Mouse (Mus musculus): ENCODE measurements at regions not wholly inside any gene's neighbourhood (a gene's known extent, or its start where the extent isn't known, plus 50 kb on each side); places are given as distances from the start of the nearest gene placed in this dataset.

DNA sequence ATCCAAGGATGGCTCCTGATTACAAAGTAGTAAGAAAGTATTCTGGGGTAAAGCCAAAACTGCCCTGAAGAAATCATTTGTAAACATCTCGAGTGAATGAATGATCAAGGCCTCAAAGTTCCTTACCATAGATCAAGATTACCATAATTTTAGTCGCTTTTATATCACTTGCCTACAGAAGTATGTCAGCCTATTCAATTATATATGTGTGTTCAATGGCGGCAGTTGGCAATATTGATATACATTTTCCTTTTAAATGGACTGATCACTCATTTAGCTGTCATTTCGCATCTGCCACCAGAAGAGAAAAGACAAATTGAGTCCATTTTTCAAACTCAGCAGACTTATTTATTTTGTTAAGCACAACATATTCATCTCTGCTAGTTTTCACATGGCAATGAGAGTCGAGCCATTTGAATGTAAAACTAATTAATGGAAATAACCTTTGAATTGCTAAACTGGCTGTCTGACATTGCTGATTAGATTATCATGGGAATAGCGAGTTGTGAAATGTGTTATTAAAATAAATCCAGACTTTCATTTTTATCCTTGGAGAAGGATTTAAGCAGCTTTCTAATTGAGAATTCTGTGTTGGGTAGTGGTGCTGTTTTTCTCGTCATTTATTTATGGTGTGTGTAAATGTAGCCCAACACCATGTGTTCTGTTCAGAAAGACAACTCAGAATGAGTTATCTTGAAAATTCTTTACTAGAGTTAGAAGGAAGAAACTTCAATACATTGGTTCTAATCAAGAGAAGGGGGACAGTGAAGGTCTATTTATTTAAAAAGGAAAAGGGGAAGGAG, 350.6 kb upstream of the Clec14a start:
- Histone ChIP-seq H3K36me3 (ENCODE audit: control insufficient read depth, insufficient read depth, low read length) (no peaks in the 10 kb centered on the region), H3K9me3 (ENCODE audit: control insufficient read depth, low read length) (no peaks in the 10 kb centered on the region), H3K4me3 (ENCODE audit: low read depth, low read length) (no peak overlapping the region), H3K4me2 (no peak overlapping the region), H3K27me3 (replicated peaks; ENCODE audit: control insufficient read depth, insufficient read depth, low read length) (no peaks in the 10 kb centered on the region), H3K4me1 (replicated peaks; ENCODE audit: control insufficient read depth, insufficient read depth, low read length) (no peaks in the 10 kb centered on the region), H3K27ac (ENCODE audit: low read depth, low read length) (no peak overlapping the region), H3K9ac (ENCODE audit: low read depth, low read length) (no peak overlapping the region)
- 76% methylated on average over 7 of the region's 7 CpGs for WGBS
- no peak for ATAC-seq (replicated peaks; ENCODE audit: low FRiP score)
- no peak for DNase-seq (ENCODE audit: low spot score)

DNA sequence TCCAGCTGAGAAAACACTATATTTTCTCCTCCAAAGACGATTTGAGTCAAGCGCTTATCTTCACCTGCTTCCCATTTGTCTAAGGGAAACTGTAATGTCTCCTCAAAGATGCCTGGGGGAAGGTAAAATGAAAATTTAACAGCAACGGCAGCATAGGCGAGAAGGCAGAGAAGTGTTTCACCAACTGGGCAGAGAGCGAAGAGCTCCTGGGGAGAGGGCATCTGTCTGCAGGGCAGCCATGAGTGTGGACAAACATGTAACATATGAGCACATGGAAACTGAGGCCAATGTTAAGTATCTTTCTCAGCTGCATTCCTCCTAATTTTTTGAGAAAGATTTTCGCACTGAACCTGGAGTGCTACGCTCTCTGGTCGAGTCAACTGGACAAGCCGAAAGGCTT, 325.7 kb upstream of the Clec14a start:
- no peak overlapping the region for H3K4me3 ChIP-seq (ENCODE audit: low read depth, low read length)
- WGBS: 86% methylated on average over 9 of the region's 9 CpGs
- DNase-seq (ENCODE audit: low spot score): no peak
- ATAC-seq (replicated peaks; ENCODE audit: low FRiP score): no peak
- H3K4me1 ChIP-seq (replicated peaks; ENCODE audit: control insufficient read depth, insufficient read depth, low read length): no peaks in the 10 kb centered on the region
- H3K27ac ChIP-seq (ENCODE audit: low read depth, low read length): no peak overlapping the region
- H3K36me3 ChIP-seq (ENCODE audit: control insufficient read depth, insufficient read depth, low read length): no peaks in the 10 kb centered on the region
- no peak overlapping the region for H3K4me2 ChIP-seq
- no peak overlapping the region for H3K9ac ChIP-seq (ENCODE audit: low read depth, low read length)
- no peaks in the 10 kb centered on the region for H3K9me3 ChIP-seq (ENCODE audit: control insufficient read depth, low read length)
- no peaks in the 10 kb centered on the region for H3K27me3 ChIP-seq (replicated peaks; ENCODE audit: control insufficient read depth, insufficient read depth, low read length)

DNA sequence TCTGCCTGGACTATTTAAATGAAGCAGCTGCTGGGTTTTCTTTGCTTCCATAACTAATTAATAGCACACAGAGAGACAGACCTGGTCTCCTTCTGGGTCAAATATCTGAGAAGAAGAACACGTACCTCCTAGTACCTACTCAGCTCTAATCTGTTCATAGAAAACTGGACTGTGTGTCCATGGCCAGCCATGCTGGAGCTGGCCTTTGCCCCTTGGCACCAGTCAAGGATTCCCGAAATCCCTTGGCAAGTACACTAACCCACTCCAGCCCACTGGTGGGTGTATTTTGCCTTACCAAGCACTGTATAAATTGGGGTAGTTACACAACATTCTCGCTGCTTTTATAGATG, 322.4 kb upstream of the Clec14a start:
- ATAC-seq (replicated peaks; ENCODE audit: low FRiP score): no peak
- no peak overlapping the region for H3K4me2 ChIP-seq
- no peaks in the 10 kb centered on the region for H3K4me1 ChIP-seq (replicated peaks; ENCODE audit: control insufficient read depth, insufficient read depth, low read length)
- 77% methylated on average over 3 of the region's 3 CpGs for WGBS
- DNase-seq (ENCODE audit: low spot score): no peak
- no peak overlapping the region for H3K4me3 ChIP-seq (ENCODE audit: low read depth, low read length)
- no peak overlapping the region for H3K27ac ChIP-seq (ENCODE audit: low read depth, low read length)
- no peaks in the 10 kb centered on the region for H3K27me3 ChIP-seq (replicated peaks; ENCODE audit: control insufficient read depth, insufficient read depth, low read length)
- H3K36me3 ChIP-seq (ENCODE audit: control insufficient read depth, insufficient read depth, low read length): no peaks in the 10 kb centered on the region
- H3K9me3 ChIP-seq (ENCODE audit: control insufficient read depth, low read length): no peaks in the 10 kb centered on the region
- no peak overlapping the region for H3K9ac ChIP-seq (ENCODE audit: low read depth, low read length)

DNA sequence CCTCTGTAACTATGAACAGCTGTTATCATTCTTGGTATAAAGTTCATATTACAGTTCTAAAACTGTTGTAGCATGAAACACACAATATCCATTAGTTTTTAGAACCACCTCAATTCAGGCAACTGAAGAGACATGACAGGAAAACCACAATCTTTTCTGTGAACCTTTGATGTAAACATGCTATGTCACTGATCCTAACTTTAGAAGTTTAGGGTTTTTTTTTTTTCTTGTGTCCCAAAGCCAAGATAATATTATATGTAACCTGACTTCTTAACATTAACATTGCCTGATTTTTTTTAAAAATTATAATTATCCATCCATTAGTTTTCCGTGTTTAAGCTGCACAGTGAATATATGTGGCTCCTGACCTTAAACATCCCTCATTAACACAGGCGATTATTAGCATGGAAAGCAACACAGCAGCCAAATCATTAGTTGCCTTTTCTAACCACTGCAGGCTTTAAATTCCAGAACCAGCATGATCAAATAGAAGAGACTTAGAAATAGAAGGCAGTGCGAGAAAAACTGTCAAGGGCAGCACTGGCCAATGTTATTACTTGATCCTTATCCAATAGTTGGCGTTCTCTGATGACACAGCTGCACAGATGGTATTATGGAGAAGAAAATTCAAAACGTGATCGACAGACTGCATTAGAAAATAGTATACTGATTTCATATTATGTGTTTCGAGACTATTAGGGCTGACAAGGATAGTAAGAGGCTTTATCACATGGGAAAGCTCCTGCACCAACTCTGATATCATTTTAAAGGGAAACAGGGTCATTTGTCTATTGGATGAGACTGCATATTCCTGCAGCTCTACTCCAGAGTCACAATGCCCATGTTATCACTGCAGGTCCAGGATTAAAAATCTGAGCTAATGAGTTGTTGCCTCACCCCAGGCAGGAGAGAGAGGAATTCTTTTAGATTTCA, 321.7 kb upstream of the Clec14a start:
- Histone ChIP-seq H3K36me3 (ENCODE audit: control insufficient read depth, insufficient read depth, low read length) (no peaks in the 10 kb centered on the region), H3K4me1 (replicated peaks; ENCODE audit: control insufficient read depth, insufficient read depth, low read length) (no peaks in the 10 kb centered on the region), H3K9me3 (ENCODE audit: control insufficient read depth, low read length) (no peaks in the 10 kb centered on the region), H3K4me3 (ENCODE audit: low read depth, low read length) (no peak overlapping the region), H3K27me3 (replicated peaks; ENCODE audit: control insufficient read depth, insufficient read depth, low read length) (no peaks in the 10 kb centered on the region), H3K27ac (ENCODE audit: low read depth, low read length) (no peak overlapping the region), H3K9ac (ENCODE audit: low read depth, low read length) (no peak overlapping the region), H3K4me2 (no peak overlapping the region)
- no peak for DNase-seq (ENCODE audit: low spot score)
- 65% methylated on average over 7 of the region's 7 CpGs for WGBS
- no peak for ATAC-seq (replicated peaks; ENCODE audit: low FRiP score)

GRCm38 (mm10) chr12:58581811-58582572, 312.9 kb upstream of the Clec14a start:
- Histone ChIP-seq H3K27ac (ENCODE audit: low read depth, low read length) (no peak overlapping the region), H3K9me3 (ENCODE audit: control insufficient read depth, low read length) (no peaks in the 10 kb centered on the region), H3K4me2 (no peak overlapping the region), H3K9ac (ENCODE audit: low read depth, low read length) (no peak overlapping the region), H3K4me1 (replicated peaks; ENCODE audit: control insufficient read depth, insufficient read depth, low read length) (no peaks in the 10 kb centered on the region), H3K4me3 (ENCODE audit: low read depth, low read length) (no peak overlapping the region), H3K27me3 (replicated peaks; ENCODE audit: control insufficient read depth, insufficient read depth, low read length) (no peaks in the 10 kb centered on the region), H3K36me3 (ENCODE audit: control insufficient read depth, insufficient read depth, low read length) (no peaks in the 10 kb centered on the region)
- DNase-seq (ENCODE audit: low spot score) (no peak), ATAC-seq (replicated peaks; ENCODE audit: low FRiP score) (no peak)
- WGBS: 88% methylated on average over 5 of the region's 5 CpGs

- Histone ChIP-seq H3K27ac (ENCODE audit: low read depth, low read length) (no peak overlapping the region), H3K4me3 (ENCODE audit: low read depth, low read length) (no peak overlapping the region), H3K9me3 (ENCODE audit: control insufficient read depth, low read length) (no peaks in the 10 kb centered on the region), H3K9ac (ENCODE audit: low read depth, low read length) (no peak overlapping the region), H3K36me3 (ENCODE audit: control insufficient read depth, insufficient read depth, low read length) (no peaks in the 10 kb centered on the region), H3K4me2 (no peak overlapping the region), H3K27me3 (replicated peaks; ENCODE audit: control insufficient read depth, insufficient read depth, low read length) (no peaks in the 10 kb centered on the region), H3K4me1 (replicated peaks; ENCODE audit: control insufficient read depth, insufficient read depth, low read length) (no peaks in the 10 kb centered on the region)
- ATAC-seq (replicated peaks; ENCODE audit: low FRiP score) (no peak), DNase-seq (ENCODE audit: low spot score) (no peak)
- 56% methylated on average over 1 of the region's 1 CpGs for WGBS
Measured at GRCm38 (mm10) chr12:58569056-58569455, 300.0 kb upstream of the Clec14a start.

- H3K27ac ChIP-seq (ENCODE audit: low read depth, low read length): no peak overlapping the region
- no peak for ATAC-seq (replicated peaks; ENCODE audit: low FRiP score)
Measured at GRCm38 (mm10) chr12:58560840-58561239, 291.8 kb upstream of the Clec14a start.

GRCm38 (mm10) chr12:58559833-58560232, 290.7 kb upstream of the Clec14a start:
- Histone ChIP-seq H3K9ac (ENCODE audit: low read depth, low read length) (no peak overlapping the region), H3K4me1 (replicated peaks; ENCODE audit: control insufficient read depth, insufficient read depth, low read length) (no peaks in the 10 kb centered on the region), H3K36me3 (ENCODE audit: control insufficient read depth, insufficient read depth, low read length) (no peaks in the 10 kb centered on the region), H3K27ac (ENCODE audit: low read depth, low read length) (no peak overlapping the region), H3K4me3 (ENCODE audit: low read depth, low read length) (no peak overlapping the region), H3K9me3 (ENCODE audit: control insufficient read depth, low read length) (no peaks in the 10 kb centered on the region), H3K27me3 (replicated peaks; ENCODE audit: control insufficient read depth, insufficient read depth, low read length) (no peaks in the 10 kb centered on the region), H3K4me2 (no peak overlapping the region)
- 62% methylated on average over 1 of the region's 1 CpGs for WGBS
- ATAC-seq (replicated peaks; ENCODE audit: low FRiP score) (no peak), DNase-seq (ENCODE audit: low spot score) (no peak)

More at GRCm38 (mm10) chr12:58560840-58561239, 291.8 kb upstream of the Clec14a start:
- no peak for DNase-seq (ENCODE audit: low spot score)
- WGBS: 80% methylated on average over 5 of the region's 5 CpGs
- no peak overlapping the region for H3K4me2 ChIP-seq
- no peaks in the 10 kb centered on the region for H3K9me3 ChIP-seq (ENCODE audit: control insufficient read depth, low read length)
- H3K4me1 ChIP-seq (replicated peaks; ENCODE audit: control insufficient read depth, insufficient read depth, low read length): no peaks in the 10 kb centered on the region
- H3K27me3 ChIP-seq (replicated peaks; ENCODE audit: control insufficient read depth, insufficient read depth, low read length): no peaks in the 10 kb centered on the region
- no peak overlapping the region for H3K4me3 ChIP-seq (ENCODE audit: low read depth, low read length)
- H3K9ac ChIP-seq (ENCODE audit: low read depth, low read length): no peak overlapping the region
- H3K36me3 ChIP-seq (ENCODE audit: control insufficient read depth, insufficient read depth, low read length): no peaks in the 10 kb centered on the region
